Mouse (Mus musculus) ovary, postnatal 36 days (tissue): ENCODE results near the gene Uap1.

Experiments
- DNase-seq: peaks from one replicate; pipeline ENCODE4 v3.0.0; 2022; ENCODE audit warnings: low spot score, mixed read lengths

Uap1 gene

GRCm38 (mm10) chr1:170164913-170165312, 9.8 kb downstream of the Uap1 start:
- no peak for DNase-seq

- no peak for DNase-seq
Measured at GRCm38 (mm10) chr1:170164053-170164614, 10.6 kb downstream of the Uap1 start.

GRCm38 (mm10) chr1:170163398-170163943, 11.3 kb downstream of the Uap1 start:
- no peak for DNase-seq

- DNase-seq, result peak; percentile 25
Measured at GRCm38 (mm10) chr1:170161852-170162251, 12.9 kb downstream of the Uap1 start.

- DNase-seq, result no peak
Measured at GRCm38 (mm10) chr1:170160397-170160938, 14.3 kb downstream of the Uap1 start.

GRCm38 (mm10) chr1:170159707-170160106, 15.1 kb downstream of the Uap1 start:
- no peak for DNase-seq

GRCm38 (mm10) chr1:170155761-170156160, 19.0 kb downstream of the Uap1 start:
- no peak for DNase-seq

GRCm38 (mm10) chr1:170155298-170155697, 19.5 kb downstream of the Uap1 start:
- no peak for DNase-seq

GRCm38 (mm10) chr1:170153986-170154385, 20.8 kb downstream of the Uap1 start:
- DNase-seq, result no peak

GRCm38 (mm10) chr1:170152552-170152951, 22.2 kb downstream of the Uap1 start:
- DNase-seq, result no peak

- no peak for DNase-seq
Measured at GRCm38 (mm10) chr1:170150870-170151269, 23.9 kb downstream of the Uap1 start.

GRCm38 (mm10) chr1:170149756-170150155, 25.0 kb downstream of the Uap1 start:
- DNase-seq, result no peak

GRCm38 (mm10) chr1:170148536-170148935, 26.2 kb downstream of the Uap1 start:
- DNase-seq, result no peak

- DNase-seq, result no peak
Measured at GRCm38 (mm10) chr1:170147651-170148448, 26.9 kb downstream of the Uap1 start.

- DNase-seq, result no peak
Measured at GRCm38 (mm10) chr1:170145606-170146005, 29.2 kb downstream of the Uap1 start.

- no peak for DNase-seq
Measured at GRCm38 (mm10) chr1:170142256-170142871, 32.4 kb downstream of the Uap1 start.

- no peak for DNase-seq
Measured at GRCm38 (mm10) chr1:170141626-170142025, 33.1 kb downstream of the Uap1 start.

GRCm38 (mm10) chr1:170136351-170137009, 38.3 kb downstream of the Uap1 start:
- peak; percentile 54 for DNase-seq

- DNase-seq, result no peak
Measured at GRCm38 (mm10) chr1:170134264-170134663, 40.5 kb downstream of the Uap1 start.

- DNase-seq, result no peak
Measured at GRCm38 (mm10) chr1:170130962-170131361, 43.8 kb downstream of the Uap1 start.

- DNase-seq, result no peak
Measured at GRCm38 (mm10) chr1:170124644-170125043, 50.1 kb downstream of the Uap1 start.

- no peak for DNase-seq
Measured at GRCm38 (mm10) chr1:170113616-170114015, 61.1 kb downstream of the Uap1 start.
